Mouse (Mus musculus) hindbrain, embryonic 12.5 days (tissue): ENCODE measurements around the gene Clp1. TPM values are rescaled to one million over a fixed set of nuclear protein-coding genes. Genes with fewer than 3 reads are reported as not detected.

Experiments used
- ATAC-seq: fragments of 200-750 bp; cut with Nextera tagmentation; 2 replicates; pipeline ENCODE4 v1.8.0; 2017; ENCODE audit warnings: moderate TSS enrichment; ENCODE audit not compliant: low FRiP score
- H3K27ac ChIP-seq: fragments of 300-500 bp; sonication (generic); 2 replicates; pipeline ENCODE4 v1.5.1; 2016; ENCODE audit warnings: mild to moderate bottlenecking
- H3K27me3 ChIP-seq: fragments of 300-500 bp; sonication (generic); 2 replicates; pipeline ENCODE4 v1.6.1; 2016; ENCODE audit warnings: mild to moderate bottlenecking
- H3K36me3 ChIP-seq: fragments of 300-500 bp; sonication (generic); 2 replicates; pipeline ENCODE4 v1.6.1; 2016; ENCODE audit warnings: mild to moderate bottlenecking
- H3K4me1 ChIP-seq: fragments of 300-500 bp; sonication (generic); 2 replicates; pipeline ENCODE4 v1.6.1; 2016
- H3K4me2 ChIP-seq: fragments of 300-500 bp; sonication (generic); replicated peaks from 2 replicates; pipeline ENCODE4 v1.6.1; 2016; ENCODE audit warnings: mild to moderate bottlenecking
- H3K4me3 ChIP-seq: fragments of 300-500 bp; sonication (generic); 2 replicates; pipeline ENCODE4 v1.5.1; 2016; ENCODE audit warnings: mild to moderate bottlenecking
- H3K9ac ChIP-seq: fragments of 300-500 bp; sonication (generic); 2 replicates; pipeline ENCODE4 v1.6.1; 2016; ENCODE audit warnings: mild to moderate bottlenecking, moderate library complexity
- H3K9me3 ChIP-seq: fragments of 300-500 bp; sonication (generic); replicated peaks from 2 replicates; pipeline ENCODE4 v1.6.1; 2016; ENCODE audit warnings: mild to moderate bottlenecking
- WGBS: fragments of 180-500 bp; shearing (Covaris S2); methylation state at CpG from one replicate; pipeline ENCODE4 v1.1.7; 2016; 5-methylcytosine and 5-hydroxymethylcytosine counted together
- microRNA counts: library from miRNA; unstranded; fragments of <30 nt; microRNA quantifications from one replicate; lab custom pipeline; 2017
- microRNA-seq: library from miRNA; unstranded; fragments of <30 nt; microRNA quantifications from one replicate; pipeline ENCODE4, GENCODE M21; 2017
- polyA plus RNA-seq: library from polyadenylated mRNA; unstranded; fragments of >200 nt; fragmentation: Nextera tagmentation; extraction: Ambion mirVana; gene quantifications from 2 replicates; pipeline ENCODE4 v1.2.1, GENCODE M21; 2016

Clp1 gene
- polyA plus RNA-seq, 1 experiment from 2014 or later, result 35.0 TPM

DNA sequence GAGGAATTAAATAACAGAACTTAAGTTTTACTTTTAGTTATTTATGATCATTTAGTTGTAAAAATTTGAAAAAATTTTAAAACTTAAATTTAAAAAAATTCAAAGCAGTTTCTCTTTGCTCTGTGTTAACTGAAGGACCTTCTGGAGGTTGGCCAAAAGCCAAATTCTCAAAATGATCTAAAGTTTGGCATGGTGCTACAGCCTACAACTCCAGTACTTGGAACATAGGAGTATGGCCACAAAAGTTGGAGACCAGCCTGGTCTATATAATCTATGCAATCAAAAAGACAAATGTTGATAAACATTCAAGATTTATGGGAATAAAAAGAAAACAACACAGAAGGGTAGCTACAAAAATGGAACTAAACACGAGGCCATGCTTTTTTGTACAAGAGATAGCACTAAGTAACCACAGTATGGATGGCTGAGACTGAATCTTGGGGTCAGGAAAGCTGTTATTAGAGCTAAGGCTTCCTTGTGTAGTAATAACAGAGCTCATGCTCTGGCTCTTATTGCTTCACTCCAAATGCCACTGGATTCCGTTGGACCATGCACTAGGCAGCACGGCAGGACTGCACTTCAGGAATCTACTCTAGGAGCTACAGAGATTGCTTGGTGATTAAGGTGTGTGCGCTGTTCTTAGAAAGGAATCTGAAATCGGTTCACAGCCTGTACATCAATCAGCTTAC lies 32.0 kb downstream of the Clp1 start:
- Histone ChIP-seq H3K9me3 (no peaks in the 10 kb centered on the region), H3K27ac (no peak overlapping the region), H3K27me3 (no peaks in the 10 kb centered on the region), H3K4me3 (no peak overlapping the region), H3K4me1 (no peaks in the 10 kb centered on the region), H3K36me3 (peaks cover 60% of the 10 kb centered on the region), H3K4me2 (no peak overlapping the region), H3K9ac (no peak overlapping the region)
- ATAC-seq, result no peak
- WGBS, result 97% methylated on average over 5 of the region's 5 CpGs

DNA sequence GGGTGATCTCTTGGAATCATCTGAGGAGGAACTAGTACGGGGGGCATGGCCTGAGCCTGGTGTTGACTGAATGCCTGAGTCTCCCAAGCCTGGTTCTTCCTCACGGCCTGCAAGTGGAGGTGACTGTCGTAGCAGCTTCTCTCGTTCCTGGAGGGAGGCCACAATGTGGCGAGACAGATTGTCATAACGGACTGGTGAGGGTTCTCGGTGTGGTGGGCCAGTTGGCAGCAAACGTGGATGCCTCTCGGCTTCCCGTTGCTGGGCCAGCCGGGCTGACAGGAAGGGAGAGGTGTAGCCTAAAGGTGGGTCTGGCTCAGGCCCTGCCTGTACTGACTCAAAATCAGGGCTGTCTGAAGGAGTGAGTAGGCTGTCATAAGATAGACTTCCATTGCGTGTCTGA lies 37.1 kb downstream of the Clp1 start:
- Histone ChIP-seq H3K36me3 (peaks cover 86% of the 10 kb centered on the region), H3K27me3 (no peaks in the 10 kb centered on the region), H3K4me2 (no peak overlapping the region), H3K9me3 (no peaks in the 10 kb centered on the region), H3K9ac (no peak overlapping the region), H3K4me3 (no peak overlapping the region), H3K4me1 (no peaks in the 10 kb centered on the region), H3K27ac (no peak overlapping the region)
- 92% methylated on average over 12 of the region's 12 CpGs for WGBS
- no peak for ATAC-seq

DNA sequence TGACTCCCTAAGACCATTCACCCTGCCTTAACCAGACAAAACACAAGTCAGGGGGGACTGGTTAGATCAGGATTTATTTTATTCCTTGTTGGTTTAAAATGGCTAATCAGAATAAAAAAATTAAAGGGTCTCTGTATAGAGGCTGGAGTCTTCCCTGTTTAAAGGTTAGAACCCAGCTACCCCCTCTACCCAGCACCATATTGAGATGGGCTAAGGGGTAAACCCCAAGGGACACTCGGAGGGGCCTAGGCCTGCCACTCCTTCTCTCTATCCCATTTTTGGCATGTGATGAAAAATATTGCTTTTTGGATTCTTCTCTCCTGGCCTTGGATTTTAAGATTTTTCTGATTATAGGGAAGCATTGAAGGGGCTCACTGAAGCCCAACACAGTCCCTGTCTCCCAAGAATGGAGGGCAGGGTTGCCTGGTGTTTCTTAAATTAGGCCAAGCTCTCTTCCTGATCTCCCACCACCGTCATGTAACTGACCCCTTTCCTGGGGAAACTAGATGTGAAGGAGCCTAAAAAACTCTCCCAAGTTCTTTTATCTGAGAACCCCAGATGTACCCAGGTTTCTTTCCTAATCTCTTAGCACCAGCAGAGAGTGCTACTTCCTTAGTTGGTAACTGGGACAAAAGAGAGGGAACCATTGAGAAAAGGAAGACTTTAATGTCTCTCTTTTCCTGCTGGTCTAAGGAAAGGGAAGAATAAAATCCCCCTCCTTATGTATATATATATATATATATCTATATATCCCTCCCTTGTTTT lies 38.9 kb downstream of the Clp1 start:
- Histone ChIP-seq H3K27ac (no peak overlapping the region), H3K27me3 (no peaks in the 10 kb centered on the region), H3K9me3 (no peaks in the 10 kb centered on the region), H3K9ac (no peak overlapping the region), H3K36me3 (peaks cover 83% of the 10 kb centered on the region), H3K4me3 (no peak overlapping the region), H3K4me1 (no peaks in the 10 kb centered on the region), H3K4me2 (no peak overlapping the region)
- no peak for ATAC-seq
- WGBS, result 83% methylated on average over 2 of the region's 2 CpGs

DNA sequence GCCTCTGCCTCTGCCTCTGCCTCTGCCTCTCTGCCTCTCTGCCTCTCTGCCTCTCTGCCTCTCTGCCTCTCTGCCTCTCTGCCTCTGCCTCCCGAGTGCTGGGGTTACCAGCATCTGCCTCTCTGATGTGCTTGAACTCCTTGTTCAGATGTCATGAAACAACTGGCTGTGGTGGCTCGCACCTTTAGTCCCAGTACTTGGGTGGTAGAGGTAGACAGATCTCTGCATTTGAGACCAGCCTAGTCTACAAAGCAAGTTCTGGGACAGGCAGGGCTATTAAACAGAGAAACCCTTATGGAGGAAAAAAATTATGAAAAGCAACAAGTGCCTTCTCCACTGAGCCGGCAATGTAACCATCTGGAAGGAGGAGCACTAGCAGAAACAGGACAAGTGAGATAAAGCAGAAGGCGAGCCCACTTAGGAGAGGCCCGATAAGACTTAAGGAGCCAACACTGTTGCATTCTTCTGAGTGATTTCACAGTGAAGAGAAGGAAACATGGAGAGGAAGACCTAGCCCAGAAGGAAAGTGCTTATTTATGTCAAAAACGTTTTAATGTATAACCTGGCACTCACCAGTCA lies 44.5 kb downstream of the Clp1 start:
- WGBS, result 87% methylated on average over 6 of the region's 6 CpGs
- no peaks in the 10 kb centered on the region for H3K27me3 ChIP-seq
- H3K36me3 ChIP-seq, result peaks cover 39% of the 10 kb centered on the region
- H3K4me1 ChIP-seq, result peaks cover 10% of the 10 kb centered on the region
- no peak overlapping the region for H3K4me2 ChIP-seq
- ATAC-seq, result no peak
- H3K4me3 ChIP-seq, result no peak overlapping the region
- H3K27ac ChIP-seq, result no peak overlapping the region
- no peak overlapping the region for H3K9ac ChIP-seq
- no peaks in the 10 kb centered on the region for H3K9me3 ChIP-seq

DNA sequence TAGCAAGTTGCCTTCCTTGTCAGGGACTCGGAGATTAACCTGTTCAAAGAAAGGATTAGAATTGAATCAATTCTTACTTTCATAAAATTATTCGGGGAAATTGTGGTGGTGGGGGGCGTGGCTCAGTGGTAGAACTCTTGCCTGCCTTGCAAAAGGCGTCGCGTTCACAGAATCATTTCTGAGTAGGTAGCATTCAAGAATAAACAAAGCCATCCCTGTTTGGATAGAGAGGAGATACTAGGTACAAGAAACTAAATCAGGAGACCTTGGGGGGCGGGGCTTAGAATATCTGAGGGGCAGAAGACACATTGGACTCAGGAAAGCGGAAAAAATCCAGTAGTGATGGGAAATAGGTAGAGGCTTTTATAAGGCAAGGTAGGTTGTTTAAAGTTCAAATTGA lies 48.1 kb downstream of the Clp1 start, which contains the start of gene Tmx2:
TSS of gene Tmx2 (minus strand) at position 125 of the 400 bp plus-strand sequence.
- no peak for ATAC-seq
- H3K4me1 ChIP-seq, result peaks cover 17% of the 10 kb centered on the region
- H3K9me3 ChIP-seq, result no peaks in the 10 kb centered on the region
- H3K27me3 ChIP-seq, result no peaks in the 10 kb centered on the region
- WGBS, result 21% methylated on average over 8 of the region's 8 CpGs
- peaks cover 26% of the 10 kb centered on the region for H3K36me3 ChIP-seq
- peak within 1 kb of the TSS; percentile 81 for H3K27ac ChIP-seq
- H3K9ac ChIP-seq, result peak within 1 kb of the TSS; percentile 88
- H3K4me3 ChIP-seq, result peak within 1 kb of the TSS; percentile 93
- H3K4me2 ChIP-seq, result peak within 1 kb of the TSS; percentile 83

DNA sequence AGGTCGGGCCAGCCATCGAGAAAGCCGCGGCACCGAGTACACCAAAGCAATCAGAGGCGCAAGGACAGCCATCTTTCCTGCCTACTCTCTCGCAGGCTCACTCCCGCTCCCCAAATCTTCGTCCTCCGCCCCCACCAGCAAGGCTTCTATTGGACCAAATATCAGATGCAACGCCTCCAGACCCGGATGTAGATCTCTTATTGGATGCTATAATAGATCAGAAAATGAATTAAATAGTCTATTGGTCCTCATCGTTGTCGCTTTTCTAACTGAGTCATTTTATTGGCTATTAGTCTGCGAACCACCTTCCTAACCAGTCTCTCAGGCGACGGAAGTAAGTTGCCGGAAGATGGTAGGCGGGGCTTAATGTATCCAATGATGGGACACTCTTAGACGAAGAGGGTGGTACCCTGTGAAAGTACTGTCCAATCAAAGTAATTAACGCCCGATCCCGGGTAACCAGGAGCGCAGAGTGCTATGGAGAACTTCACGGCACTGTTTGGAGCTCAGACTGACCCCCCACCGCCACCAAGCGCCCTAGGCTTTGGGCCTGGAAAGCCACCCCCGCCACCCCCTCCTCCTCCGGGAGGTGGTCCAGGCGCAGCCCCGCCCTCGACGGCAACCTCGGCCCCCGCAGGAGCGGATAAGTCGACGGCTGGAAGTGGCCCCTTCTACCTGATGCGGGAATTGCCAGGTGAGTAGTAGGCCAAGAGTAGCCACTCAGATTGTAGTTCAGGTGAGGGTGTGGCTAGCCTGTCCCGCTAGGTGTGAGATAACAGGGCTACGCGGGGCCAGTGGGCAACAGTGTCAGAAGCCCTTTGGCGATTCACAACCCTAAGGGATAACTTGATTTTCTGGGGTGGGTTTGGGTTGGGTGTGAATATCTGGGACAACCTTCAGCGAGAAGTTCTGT lies 48.9 kb downstream of the Clp1 start, which contains the start of the genes Gm28635 and Med19:
TSS of gene Gm28635 (minus strand) at position 74 of the 913 bp plus-strand sequence.
TSS of gene Med19 (plus strand) at position 435 of the 913 bp plus-strand sequence.
- H3K4me1 ChIP-seq, result peaks cover 17% of the 10 kb centered on the region
- H3K36me3 ChIP-seq, result peaks cover 31% of the 10 kb centered on the region
- ATAC-seq, result peak; percentile 100
- H3K4me2 ChIP-seq, result peak within 1 kb of the TSS; percentile 83
- no peaks in the 10 kb centered on the region for H3K27me3 ChIP-seq
- no peaks in the 10 kb centered on the region for H3K9me3 ChIP-seq
- WGBS, result under 1% methylated on average over 44 of the region's 44 CpGs
- peak within 1 kb of the TSS; percentile 93 for H3K4me3 ChIP-seq
- H3K9ac ChIP-seq, result peak within 1 kb of the TSS; percentile 88
- peak within 1 kb of the TSS; percentile 81 for H3K27ac ChIP-seq

DNA sequence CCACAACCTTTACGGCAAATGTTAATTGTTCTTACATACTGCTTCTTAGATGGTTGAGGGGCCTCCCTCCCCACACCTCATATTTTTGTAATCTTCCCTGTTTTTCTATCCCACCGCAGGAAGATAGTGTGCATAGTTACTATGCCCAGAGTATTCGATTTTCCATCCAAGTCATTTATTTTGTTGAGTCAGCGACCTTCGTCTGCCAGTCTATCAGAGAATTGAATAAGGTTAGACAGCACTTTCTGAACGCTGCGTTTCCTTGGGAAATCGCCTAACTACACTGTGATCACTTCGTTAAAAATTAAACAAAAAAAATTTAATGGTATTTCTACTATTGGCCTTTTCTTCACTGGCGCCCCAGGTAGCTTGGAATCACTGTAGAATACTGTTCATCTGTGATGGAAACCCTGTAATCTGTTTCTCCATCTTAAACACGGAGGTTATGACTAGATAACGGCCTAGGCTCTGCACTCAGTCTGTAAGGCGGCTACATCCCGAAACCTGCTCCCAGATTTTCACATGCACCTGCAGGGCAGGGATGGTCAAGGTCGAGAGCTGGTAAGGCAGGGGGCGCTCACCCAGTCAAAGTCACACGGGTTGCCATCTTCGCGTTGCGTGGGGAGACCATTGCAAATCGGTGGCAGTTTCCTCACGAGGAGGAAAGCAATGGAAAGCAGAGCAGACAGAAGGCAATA lies 49.7 kb downstream of the Clp1 start:
- Histone ChIP-seq H3K4me3 (peak overlapping the region; percentile 93), H3K27ac (peak overlapping the region; percentile 70), H3K9ac (peak overlapping the region; percentile 71), H3K9me3 (no peaks in the 10 kb centered on the region), H3K27me3 (no peaks in the 10 kb centered on the region), H3K4me1 (peaks cover 17% of the 10 kb centered on the region), H3K4me2 (peak overlapping the region; percentile 76), H3K36me3 (peaks cover 39% of the 10 kb centered on the region)
- 13% methylated on average over 22 of the region's 22 CpGs for WGBS
- peak; percentile 78 for ATAC-seq

MicroRNAs encoded within 50 kb of the gene (microRNA counts, 519-probe panel; counts per million panel counts)
- 6,200 counts per million, percentile 97 among the panel's probes with 10 or more counts for microRNA mmu-miR-130a (lab: Ali Mortazavi, UCI)

Small RNA genes lying within 50 kb of the gene (microRNA-seq; reads per million reads assigned to microRNA genes)
- gene Mir130a, result 34,348 reads per million, percentile 99 among the genes with 10 or more reads in this experiment

Other genes starting within 250 kb of the Clp1 start
- gene Ctnnd1, start 76.6 kb downstream of the Clp1 start, polyA plus RNA-seq, result 52.8 and 62.7 TPM in 2 replicates
- gene Btbd18, start 68.3 kb downstream of the Clp1 start, polyA plus RNA-seq, result 0.32 and 0.48 TPM in 2 replicates
- 281 and 304 TPM in 2 replicates for gene Selenoh, start 56.6 kb downstream of the Clp1 start, polyA plus RNA-seq
- not detected in 2 replicates for gene Gm28635, start 49.3 kb downstream of the Clp1 start, polyA plus RNA-seq
- gene Med19, start 48.9 kb downstream of the Clp1 start, polyA plus RNA-seq, result 49.3 and 50.0 TPM in 2 replicates
- gene Tmx2, start 48.2 kb downstream of the Clp1 start, polyA plus RNA-seq, result 172 and 181 TPM in 2 replicates
- gene Zdhhc5, start 12.2 kb downstream of the Clp1 start, polyA plus RNA-seq, result 30.0 and 33.8 TPM in 2 replicates
- 21.0 and 22.4 TPM in 2 replicates for gene Ypel4, start 6.7 kb upstream of the Clp1 start, polyA plus RNA-seq
- 9.7 and 10.9 TPM in 2 replicates for gene Gm19426, start 16.3 kb upstream of the Clp1 start, polyA plus RNA-seq
- gene Serping1, start 48.1 kb upstream of the Clp1 start, polyA plus RNA-seq, result 35.4 and 43.2 TPM in 2 replicates
- 32.9 and 34.0 TPM in 2 replicates for gene Ube2l6, start 71.5 kb upstream of the Clp1 start, polyA plus RNA-seq
- 0.13 TPM in 1 of 2 replicates, not detected in the other for gene Smtnl1, start 95.3 kb upstream of the Clp1 start, polyA plus RNA-seq
- gene Timm10, start 99.6 kb upstream of the Clp1 start, polyA plus RNA-seq, result 35.0 and 35.8 TPM in 2 replicates
- gene Slc43a1, start 111.5 kb upstream of the Clp1 start, polyA plus RNA-seq, result 9.1 and 12.0 TPM in 2 replicates
- gene Rtn4rl2, start 159.4 kb upstream of the Clp1 start, polyA plus RNA-seq, result 5.2 and 6.4 TPM in 2 replicates
- gene Slc43a3, start 209.2 kb upstream of the Clp1 start, polyA plus RNA-seq, result 20.7 and 21.2 TPM in 2 replicates